ENCODE assay signal across 8 mouse cellular contexts in the genomic region with DNA sequence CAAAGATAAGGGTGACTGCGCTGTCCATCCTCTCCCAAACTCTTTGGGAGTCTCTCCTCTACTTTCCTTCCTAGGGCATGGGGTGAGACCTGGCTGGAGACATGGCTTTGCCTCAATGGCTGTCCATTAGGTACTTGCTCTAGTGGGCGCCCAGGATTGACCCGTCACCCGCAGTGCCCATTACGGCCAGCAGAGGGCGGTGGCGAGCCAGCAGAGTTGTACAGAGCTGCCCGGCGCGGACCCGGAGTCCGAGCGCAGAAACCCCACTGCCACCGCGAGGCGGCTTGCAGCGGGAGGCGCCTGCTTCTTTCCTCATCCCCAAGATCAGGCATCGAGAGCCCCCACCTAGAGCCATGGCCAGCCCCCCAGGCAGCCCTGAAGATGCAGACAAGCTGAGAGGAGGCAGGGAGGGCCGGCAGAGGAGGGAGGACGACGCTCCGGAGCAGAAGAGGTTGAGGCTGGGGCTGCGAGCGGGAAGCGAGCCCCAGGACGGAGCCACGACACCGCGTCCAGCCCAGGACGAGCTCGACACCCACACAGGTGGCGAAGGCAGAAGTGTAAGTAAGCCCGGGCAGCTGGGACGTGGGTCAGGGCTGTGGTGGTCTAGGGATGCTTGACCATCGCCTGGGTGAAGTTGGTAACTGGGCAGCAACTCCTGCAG. TPM values are rescaled to one million over a fixed set of nuclear protein-coding genes. Genes with fewer than 3 reads are reported as not detected.
DNase-seq lines count a peak whose midpoint lies in the region; ATAC-seq lines count a peak whose summit lies in the region.

No protein-coding gene starts in this region.

- H3K9me3 ChIP-seq in hindbrain, embryonic 15.5 days, result no peaks in the 10 kb centered on the region

- ATAC-seq in hindbrain, embryonic 15.5 days (ENCODE audit: low FRiP score, low read depth), result peak; percentile 88

- no peak overlapping the region for H3K27ac ChIP-seq in hindbrain, embryonic 15.5 days (replicated peaks)

- H3K9ac ChIP-seq in hindbrain, embryonic 15.5 days, result peak overlapping the region; percentile 57

- H3K36me3 ChIP-seq in hindbrain, embryonic 15.5 days, result no peaks in the 10 kb centered on the region

- 0 out of 2 replicates have a peak, but pooled peaks cover 7% of the 10 kb centered on the region for H3K27me3 ChIP-seq in hindbrain, embryonic 15.5 days

- DNase-seq in R1 (ENCODE audit: low read depth, low spot score), result peak; percentile 72
- peak; percentile 95 for DNase-seq in cerebellum, postnatal 25 days
- peak; percentile 92 to 94 for DNase-seq in frontal cortex, postnatal 36 days (ENCODE audit: low spot score in 2 of 2)
- peak; percentile 87 to 90 for DNase-seq in layer of hippocampus, postnatal 36 days
- peak; percentile 81 for DNase-seq in lung, postnatal 25 days (ENCODE audit: low spot score)
- peak; percentile 93 for DNase-seq in retina, embryonic 14.5 days (ENCODE audit: low spot score)
- DNase-seq in thymus, postnatal 36 days, result peak; percentile 80 to 88

- peak overlapping the region; percentile 51 for H3K4me3 ChIP-seq in hindbrain, embryonic 15.5 days

- H3K4me1 ChIP-seq in hindbrain, embryonic 15.5 days (replicated peaks), result peaks cover 8% of the 10 kb centered on the region

- peak overlapping the region; percentile 94 for H3K4me2 ChIP-seq in hindbrain, embryonic 15.5 days

- WGBS in hindbrain, embryonic 15.5 days, result 2% methylated on average over 35 of the region's 36 CpGs

RNA-seq across cellular contexts. Expression of gene Eef2kmt, which starts 50.9 kb away (rescaled TPM):
- polyA plus RNA-seq in hindbrain, embryonic 15.5 days (2015; fragmentation: Nextera tagmentation; extraction: Ambion mirVana), result 9.3 and 10.7 TPM in 2 replicates
- 1 to 10 TPM; 5.2 to 5.6 TPM for total RNA-seq in layer of hippocampus, postnatal 36 days (2021)
